Mouse (Mus musculus): ENCODE results near the gene Tcf7l1. TPM values are rescaled to one million over a fixed set of nuclear protein-coding genes. Genes with fewer than 3 reads are reported as not detected.

Tcf7l1 gene
- total and polyA plus RNA-seq, 3 experiments, result not detected

DNA sequence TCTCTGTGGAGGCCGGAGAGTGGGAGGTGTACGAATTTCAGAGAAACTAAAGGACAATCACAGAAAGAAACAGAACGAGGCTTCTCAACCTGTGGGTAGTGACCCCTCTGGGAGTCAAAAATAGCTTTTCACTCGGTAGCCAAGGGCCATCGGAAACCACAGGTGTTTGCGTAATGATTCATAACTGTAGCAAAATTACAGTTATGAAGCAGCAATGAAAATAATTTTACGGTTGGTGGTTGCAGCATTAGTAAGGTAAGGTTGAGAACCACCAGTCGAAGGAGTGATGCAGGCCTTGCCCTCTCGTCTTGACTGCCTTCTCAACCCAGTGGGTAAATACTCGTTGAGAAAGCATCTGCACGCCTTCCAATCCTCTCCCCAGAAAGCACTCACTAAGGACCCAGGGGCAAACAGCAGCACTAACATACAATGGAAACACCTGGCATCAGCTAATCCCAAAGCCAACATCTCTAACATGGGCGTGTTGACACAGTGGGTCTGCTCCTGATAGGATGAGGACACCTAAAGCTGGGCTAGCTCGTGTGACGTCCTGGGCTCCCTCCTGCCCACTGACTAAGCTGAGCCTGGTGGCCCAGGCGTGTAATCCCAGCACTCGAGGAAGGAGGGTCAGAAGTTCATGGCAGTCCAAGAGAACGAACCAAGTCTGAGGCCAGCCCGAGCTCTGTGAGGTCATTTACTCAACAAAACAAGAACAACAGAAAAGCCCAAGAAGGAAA is 147.7 kb downstream of the Tcf7l1 start:
- Histone ChIP-seq H3K4me1 (ENCODE audit: control insufficient read depth in 1 of 2, insufficient read depth in 2 of 2, low read length in 2 of 2) (peaks cover 0 to under 1% of the 10 kb centered on the region in 2 experiments; a peak in 1 of 4 replicates), H3K36me3 (ENCODE audit: control insufficient read depth in 1 of 2, insufficient read depth in 2 of 2, low read length in 2 of 2) (no peaks in the 10 kb centered on the region), H3K4me3 (ENCODE audit: control insufficient read depth in 1 of 2, insufficient read depth in 1 of 2, low read depth in 2 of 2, low read length in 2 of 2) (no peak overlapping the region), H3K27ac (ENCODE audit: control insufficient read depth, low read depth, low read length) (no peak overlapping the region), H3K27me3 (ENCODE audit: control insufficient read depth in 1 of 2, insufficient read depth in 2 of 2, low read length in 2 of 2) (peaks cover 4 to 14% of the 10 kb centered on the region in 2 experiments; a peak in 3 of 4 replicates), H3K9ac (ENCODE audit: control insufficient read depth, low read depth, low read length, poor library complexity, severe bottlenecking) (no peak overlapping the region), H3K79me2 (ENCODE audit: control insufficient read depth, insufficient read depth, low read length, poor library complexity) (no peaks in the 10 kb centered on the region), H3K9me3 (replicated peaks; ENCODE audit: insufficient read depth, low read length) (no peaks in the 10 kb centered on the region)
- no peak for DNase-seq (ENCODE audit: low read depth, low spot score)
- TF ChIP-seq HCFC1 (IDR thresholded peaks at IDR 0.05; ENCODE audit: low read depth, low read length), result no peak
- no peak for TF ChIP-seq MYB (IDR thresholded peaks at IDR 0.05; ENCODE audit: low read depth, low read length)
- no peak for TF ChIP-seq TCF12 (IDR thresholded peaks at IDR 0.05; ENCODE audit: low read depth, low read length)
- TF ChIP-seq ELF1 (IDR thresholded peaks at IDR 0.05; ENCODE audit: low read depth, low read length), result no peak
- TF ChIP-seq ETS1 (IDR thresholded peaks at IDR 0.05; ENCODE audit: low read depth, low read length), result no peak
- no peak for TF ChIP-seq MEF2A (IDR thresholded peaks at IDR 0.05; ENCODE audit: extremely low read depth, insufficient replicate concordance, low read depth, low read length, poor library complexity, severe bottlenecking)
- no peak for TF ChIP-seq ZC3H11A (IDR thresholded peaks at IDR 0.05; ENCODE audit: low read depth, low read length)
- no peak for TF ChIP-seq MXI1 (IDR thresholded peaks at IDR 0.05; ENCODE audit: low read depth, low read length)
- no peak for TF ChIP-seq MAZ (IDR thresholded peaks at IDR 0.05; ENCODE audit: low read depth, low read length)
- TF ChIP-seq GABPA (IDR thresholded peaks at IDR 0.05; ENCODE audit: low read depth, low read length), result no peak
- no peak for TF ChIP-seq MAX (IDR thresholded peaks at IDR 0.05; ENCODE audit: low read length)
- no peak for TF ChIP-seq ZMIZ1 (IDR thresholded peaks at IDR 0.05; ENCODE audit: low read depth, low read length)
- TF ChIP-seq NELFE (IDR thresholded peaks at IDR 0.05; ENCODE audit: low read depth, low read length), result no peak
- TF ChIP-seq ZNF384 (IDR thresholded peaks at IDR 0.05; ENCODE audit: low read depth, low read length), result no peak
- TF ChIP-seq SIN3A (IDR thresholded peaks at IDR 0.05; ENCODE audit: low read length), result no peak
- no peak for TF ChIP-seq E2F4 (IDR thresholded peaks at IDR 0.05; ENCODE audit: borderline replicate concordance, low read depth, low read length)
- no peak for TF ChIP-seq RAD21 (IDR thresholded peaks at IDR 0.05; ENCODE audit: low read depth, low read length)
- TF ChIP-seq CTCF (IDR thresholded peaks at IDR 0.05 in 2 of 3, conservative IDR thresholded peaks at IDR 0.05 in 1 of 3; ENCODE audit: control insufficient read depth in 1 of 3, insufficient read depth in 1 of 3, low read depth in 2 of 3, low read length in 3 of 3, poor library complexity in 1 of 3, severe bottlenecking in 1 of 3), result no peak

DNA sequence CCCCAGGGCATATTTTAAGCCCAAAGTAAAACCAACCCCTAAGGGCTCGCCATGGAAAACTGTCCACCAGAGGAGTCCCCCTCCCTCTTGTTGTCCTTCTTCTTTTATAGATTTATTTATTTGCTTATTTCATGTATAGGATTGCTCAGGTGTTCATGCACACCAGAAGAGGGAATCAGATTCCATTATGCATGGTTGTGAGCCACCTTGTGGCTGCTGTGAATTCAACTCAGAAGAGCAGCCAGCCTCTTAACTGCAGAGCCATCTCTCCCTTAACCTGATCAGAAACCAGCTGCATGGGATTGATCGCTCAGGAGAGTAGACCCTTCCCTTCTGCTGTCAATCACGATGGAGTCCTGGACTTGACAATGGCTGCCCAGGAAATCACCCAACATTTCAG is 152.1 kb downstream of the Tcf7l1 start:
- H3K9ac ChIP-seq (ENCODE audit: control insufficient read depth, low read depth, low read length, poor library complexity, severe bottlenecking), result no peak overlapping the region
- peak; percentile 27 for DNase-seq (ENCODE audit: low read depth, low spot score)
- no peaks in the 10 kb centered on the region for H3K9me3 ChIP-seq (replicated peaks; ENCODE audit: insufficient read depth, low read length)
- peaks cover 0 to 5% of the 10 kb centered on the region in 2 experiments; a peak in 1 of 4 replicates for H3K4me1 ChIP-seq (ENCODE audit: control insufficient read depth in 1 of 2, insufficient read depth in 2 of 2, low read length in 2 of 2)
- H3K4me3 ChIP-seq (ENCODE audit: control insufficient read depth in 1 of 2, insufficient read depth in 1 of 2, low read depth in 2 of 2, low read length in 2 of 2), result no peak overlapping the region
- no peak overlapping the region for H3K27ac ChIP-seq (ENCODE audit: control insufficient read depth, low read depth, low read length)
- H3K79me2 ChIP-seq (ENCODE audit: control insufficient read depth, insufficient read depth, low read length, poor library complexity), result no peaks in the 10 kb centered on the region
- TF ChIP-seq CTCF (IDR thresholded peaks at IDR 0.05 in 2 of 3, conservative IDR thresholded peaks at IDR 0.05 in 1 of 3; ENCODE audit: control insufficient read depth in 1 of 3, insufficient read depth in 1 of 3, low read depth in 2 of 3, low read length in 3 of 3, poor library complexity in 1 of 3, severe bottlenecking in 1 of 3), result peak in 2 of 3 experiments; percentile 24 to 51; a peak in 3 of 6 replicates
- TF ChIP-seq SMC3 (IDR thresholded peaks at IDR 0.05; ENCODE audit: low read depth, low read length), result peak; percentile 59
- no peak for TF ChIP-seq HCFC1 (IDR thresholded peaks at IDR 0.05; ENCODE audit: low read depth, low read length)
- peak; percentile 39 for TF ChIP-seq RAD21 (IDR thresholded peaks at IDR 0.05; ENCODE audit: low read depth, low read length)
- H3K36me3 ChIP-seq (ENCODE audit: control insufficient read depth in 1 of 2, insufficient read depth in 2 of 2, low read length in 2 of 2), result no peaks in the 10 kb centered on the region
- peaks cover 5 to 18% of the 10 kb centered on the region in 2 experiments for H3K27me3 ChIP-seq (ENCODE audit: control insufficient read depth in 1 of 2, insufficient read depth in 2 of 2, low read length in 2 of 2)
